Mouse (Mus musculus): ENCODE measurements around the gene Corin.

DNA sequence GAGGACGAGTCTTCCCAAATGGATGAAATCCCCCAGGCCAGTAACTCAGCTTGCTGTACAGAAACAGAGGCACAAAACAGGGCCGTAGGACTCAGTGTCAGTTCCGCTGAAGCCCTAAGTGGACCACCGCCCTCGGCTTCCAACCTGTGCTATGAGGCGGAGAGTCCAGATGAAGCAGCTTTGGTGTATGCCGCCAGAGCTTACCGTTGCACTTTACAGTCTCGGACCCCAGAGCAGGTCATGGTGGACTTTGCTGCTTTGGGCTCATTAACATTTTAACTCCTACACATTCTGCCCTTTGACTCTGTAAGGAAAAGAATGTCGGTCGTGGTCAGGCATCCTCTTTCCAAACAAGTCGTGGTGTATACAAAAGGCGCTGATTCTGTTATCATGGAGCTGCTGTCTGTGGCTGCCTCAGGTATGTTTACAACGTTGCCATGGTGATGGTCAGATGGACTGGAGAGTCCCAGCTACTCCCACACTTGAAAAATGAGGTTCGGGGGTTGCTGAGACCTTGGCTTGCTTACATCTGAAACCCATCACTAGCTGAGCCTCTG is 240.0 kb downstream of the Corin start:
- no peak for TF ChIP-seq POLR2A (IDR thresholded peaks at IDR 0.05; ENCODE audit: borderline replicate concordance, low read depth, low read length)
- TF ChIP-seq CTCF (IDR thresholded peaks at IDR 0.05; ENCODE audit: low read depth, low read length): no peak

Data from bone marrow macrophage, adult 2 months (primary cell).